Mouse (Mus musculus): ENCODE data around the gene Flg2.

DNA sequence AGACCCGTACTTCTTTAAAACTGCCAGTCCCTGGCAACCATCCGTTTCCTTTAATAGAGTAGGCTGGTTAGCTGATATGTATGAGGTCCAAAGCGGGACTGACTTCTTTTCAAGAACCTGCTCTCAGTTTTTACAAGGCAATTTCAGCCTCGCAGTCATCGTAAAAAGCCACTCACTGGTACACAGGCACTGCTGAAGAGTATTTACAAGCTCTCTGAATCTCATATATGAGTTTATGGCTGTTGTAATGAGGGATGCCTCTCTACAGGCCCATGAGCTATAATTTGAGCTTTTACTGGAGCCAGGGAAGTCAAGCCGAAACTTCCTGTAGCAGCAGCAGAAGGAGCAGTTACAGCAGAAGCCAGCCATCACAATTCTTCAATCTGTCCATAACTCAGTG lies 34.6 kb upstream of the Flg2 start:
- no peak for TF ChIP-seq POLR2A (IDR thresholded peaks at IDR 0.05; ENCODE audit: extremely low read depth, insufficient read depth, low read length)
- no peak for TF ChIP-seq CTCF (IDR thresholded peaks at IDR 0.05; ENCODE audit: extremely low read depth, insufficient read depth, low read length)
